Mouse (Mus musculus) embryo, embryonic 11.5 days (tissue): ENCODE data around the gene Map6.
A peak's percentile ranks its signal among the peaks of the same experiment; 100 is the strongest.
"Not testable (repeated sequence)": the region's sequence is repeated elsewhere in the genome, so short reads cannot be mapped to it uniquely, and the experiment has no call there.

Source experiments
- DNase-seq: peaks from one replicate; pipeline ENCODE4 v3.0.0-alpha.2; 2012; ENCODE audit warnings: low read depth, low spot score

The Map6 gene

GRCm38 (mm10) chr7:99352526-99353400 is 85.5 kb downstream of the Map6 start, which contains the start of gene Serpinh1:
Gene Serpinh1 (minus strand): TSS chr7:99353239.
- peak; percentile 81 for DNase-seq

- peak; percentile 77 for DNase-seq
These were observed 88.5 kb downstream of the Map6 start for GRCm38 (mm10) chr7:99355731-99356131.

GRCm38 (mm10) chr7:99356244-99356930 is 89.1 kb downstream of the Map6 start:
- DNase-seq: no peak

DNA sequence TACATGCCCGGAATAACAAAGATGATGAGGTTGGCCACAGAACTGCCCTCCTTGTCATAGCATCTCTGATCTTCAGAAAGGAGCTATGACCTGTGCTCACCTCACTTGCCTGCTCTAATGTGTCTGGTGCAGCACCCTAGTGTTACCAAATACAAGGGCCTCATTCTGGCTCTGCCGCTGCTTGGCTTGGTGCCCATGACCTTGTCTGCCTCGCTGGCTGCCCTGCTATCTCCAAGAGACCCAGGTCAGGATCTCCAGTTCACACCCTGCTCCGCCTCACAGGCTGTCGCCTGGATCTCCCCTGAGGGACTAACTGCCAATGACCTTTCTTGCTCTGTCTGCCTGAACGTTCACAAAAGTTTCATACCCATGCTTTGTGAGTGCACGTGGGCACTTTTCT is 90.0 kb downstream of the Map6 start:
- DNase-seq: no peak

DNA sequence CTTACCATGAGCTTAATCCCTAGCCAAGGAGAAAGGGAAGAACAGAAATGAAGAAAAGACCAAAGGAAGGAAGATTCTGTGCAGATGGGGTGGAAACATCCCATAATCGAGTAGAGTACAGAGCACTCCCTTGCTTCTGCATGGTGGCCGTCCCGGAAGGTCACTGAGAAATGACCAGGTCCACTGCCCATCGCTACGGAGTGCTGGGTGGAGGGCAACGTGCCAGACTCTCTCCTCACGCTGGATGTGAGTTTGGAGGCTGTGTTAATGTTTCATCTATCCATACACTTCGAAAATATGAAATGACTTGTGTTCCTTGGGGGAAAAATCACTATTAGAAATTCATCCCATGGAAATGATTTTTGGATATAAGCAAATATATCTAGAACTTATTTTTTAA is 91.1 kb downstream of the Map6 start:
- no peak for DNase-seq

- DNase-seq: peak; percentile 87
These were observed 93.0 kb downstream of the Map6 start for GRCm38 (mm10) chr7:99360021-99360802.

DNA sequence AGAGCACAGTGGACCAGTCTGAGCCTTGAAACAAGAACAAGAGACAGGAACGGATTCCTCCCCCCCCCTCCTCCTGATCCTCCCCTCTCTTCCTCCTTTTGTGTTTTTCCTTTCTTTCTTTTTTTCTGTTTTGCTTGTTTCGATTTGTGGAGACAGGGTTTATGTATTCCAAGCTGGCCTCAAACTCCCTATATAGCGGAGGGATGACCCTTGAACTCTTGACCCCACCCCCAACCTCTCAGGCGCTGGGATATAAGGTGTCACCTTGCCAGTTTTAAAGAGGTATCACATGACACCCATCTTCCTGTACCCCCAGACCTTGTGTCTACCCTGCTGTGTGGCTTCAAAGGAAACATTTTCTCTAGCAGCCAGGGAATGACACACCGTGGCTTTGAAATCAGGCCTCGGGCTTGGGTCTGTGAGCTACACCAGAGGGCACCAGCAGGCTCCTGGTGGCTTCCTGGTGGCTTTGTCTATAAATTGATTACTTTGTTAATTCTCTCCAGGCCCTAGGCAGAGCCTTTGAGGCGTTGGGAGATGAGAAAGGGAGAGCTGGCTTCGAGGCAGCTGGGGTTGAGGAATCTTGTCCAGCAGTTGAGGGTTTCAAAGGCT is 93.7 kb downstream of the Map6 start:
- DNase-seq: no peak

DNA sequence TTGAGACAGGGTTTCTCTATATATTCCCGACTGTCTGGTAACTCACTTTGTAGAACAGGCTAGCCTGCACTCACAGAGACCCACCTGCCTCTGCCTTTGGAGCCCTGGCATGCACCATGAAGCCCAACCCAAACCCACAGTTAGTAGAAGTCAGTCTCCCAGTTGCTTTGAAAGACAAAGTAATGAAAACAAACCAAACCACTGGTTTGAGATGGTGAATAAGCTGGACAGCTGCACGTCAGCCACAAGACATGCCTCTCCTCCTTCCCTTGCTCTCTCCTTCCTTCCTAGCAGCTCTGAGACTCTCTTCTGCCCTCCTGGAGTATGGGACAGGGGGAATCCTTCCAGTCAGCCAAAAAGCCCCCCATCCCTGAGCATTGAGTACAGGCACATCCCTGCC is 94.9 kb downstream of the Map6 start:
- DNase-seq: no peak

- DNase-seq: no peak
These were observed 97.8 kb downstream of the Map6 start for GRCm38 (mm10) chr7:99365069-99365468.

DNA sequence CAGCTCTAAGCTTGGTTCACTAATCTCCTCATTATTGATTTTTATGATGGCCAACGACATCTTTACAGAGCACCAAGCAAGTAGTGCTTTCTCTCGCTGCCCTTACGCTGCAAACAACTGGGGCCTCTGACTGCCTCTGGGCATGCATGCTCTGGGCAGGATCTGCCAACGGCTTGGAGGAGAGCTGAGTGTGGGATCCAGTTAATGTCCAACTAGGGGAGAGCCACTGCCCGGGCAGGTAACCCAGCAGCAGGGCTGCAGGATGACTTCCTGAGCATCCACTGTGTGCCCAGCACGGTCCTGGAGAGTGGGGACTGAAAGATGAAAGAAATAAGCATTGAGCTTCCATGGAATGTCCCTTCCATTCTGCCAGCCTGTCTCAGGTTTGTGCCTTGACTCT is 99.5 kb downstream of the Map6 start:
- no peak for DNase-seq

- not testable (repeated sequence) for DNase-seq
These were observed 107.1 kb downstream of the Map6 start for GRCm38 (mm10) chr7:99374325-99374724.

DNA sequence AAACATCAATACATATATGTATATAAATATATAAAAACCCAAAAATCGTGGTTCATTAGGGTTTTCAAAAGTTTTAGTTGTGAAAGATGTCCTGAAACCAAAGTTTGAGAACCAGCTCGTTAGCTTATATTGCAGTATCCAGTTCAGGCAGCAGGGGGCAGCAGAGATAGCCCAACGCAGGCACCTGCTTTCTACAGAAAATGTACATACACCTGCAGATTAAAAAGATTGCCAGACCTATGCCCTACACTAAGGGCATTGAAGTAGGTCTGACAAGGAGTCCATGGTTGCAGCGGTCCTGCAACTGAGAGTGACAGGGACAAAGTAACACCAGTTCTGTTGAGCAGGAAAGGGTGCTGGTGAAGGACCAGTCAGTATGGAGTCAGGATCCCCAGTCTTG is 108.2 kb downstream of the Map6 start:
- no peak for DNase-seq

GRCm38 (mm10) chr7:99378870-99379269 is 111.6 kb downstream of the Map6 start:
- no peak for DNase-seq

DNA sequence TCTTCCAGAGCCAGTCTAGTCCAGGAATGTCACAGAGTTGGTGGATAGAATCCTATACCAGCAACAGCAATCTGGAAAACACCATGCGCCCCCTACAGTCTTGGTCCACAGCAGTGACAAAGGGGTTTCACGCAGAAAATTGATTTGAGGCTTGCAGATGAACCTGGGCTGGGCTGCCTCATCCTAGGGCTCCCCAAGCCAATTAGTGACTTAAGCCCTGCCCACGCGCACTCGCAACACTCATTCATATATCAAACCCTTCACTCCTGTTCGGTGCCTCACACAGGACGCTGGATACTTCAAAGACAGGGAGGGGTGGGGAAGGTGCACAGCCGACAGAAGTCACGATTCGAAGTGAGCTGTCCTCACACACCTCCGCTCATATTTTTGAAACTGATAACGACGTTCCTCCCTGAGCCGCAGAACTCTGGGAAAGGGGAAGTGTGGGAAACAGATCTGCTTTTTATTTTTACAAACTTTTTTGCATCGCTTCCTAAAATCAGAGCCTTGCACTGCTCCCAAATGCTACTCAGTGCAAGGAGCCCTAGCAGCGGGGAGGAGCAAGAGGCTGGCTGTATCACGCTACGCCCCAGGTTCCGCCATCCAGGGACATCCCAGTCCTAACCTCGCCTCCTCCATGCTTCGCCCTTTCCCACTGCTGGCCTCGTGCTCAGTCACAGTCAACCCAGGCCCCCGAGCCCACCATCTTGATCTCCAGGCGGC is 113.4 kb downstream of the Map6 start:
- DNase-seq: peak; percentile 64

GRCm38 (mm10) chr7:99381214-99382087 is 114.2 kb downstream of the Map6 start, which contains the start of gene Gdpd5:
Gene Gdpd5 (plus strand): TSS chr7:99381414.
- peak; percentile 96 for DNase-seq

GRCm38 (mm10) chr7:99382088-99383000 is 115.1 kb downstream of the Map6 start:
- no peak for DNase-seq

- no peak for DNase-seq
These were observed 116.0 kb downstream of the Map6 start for GRCm38 (mm10) chr7:99383246-99383645.

- DNase-seq: no peak
These were observed 116.9 kb downstream of the Map6 start for GRCm38 (mm10) chr7:99384101-99384611.

DNA sequence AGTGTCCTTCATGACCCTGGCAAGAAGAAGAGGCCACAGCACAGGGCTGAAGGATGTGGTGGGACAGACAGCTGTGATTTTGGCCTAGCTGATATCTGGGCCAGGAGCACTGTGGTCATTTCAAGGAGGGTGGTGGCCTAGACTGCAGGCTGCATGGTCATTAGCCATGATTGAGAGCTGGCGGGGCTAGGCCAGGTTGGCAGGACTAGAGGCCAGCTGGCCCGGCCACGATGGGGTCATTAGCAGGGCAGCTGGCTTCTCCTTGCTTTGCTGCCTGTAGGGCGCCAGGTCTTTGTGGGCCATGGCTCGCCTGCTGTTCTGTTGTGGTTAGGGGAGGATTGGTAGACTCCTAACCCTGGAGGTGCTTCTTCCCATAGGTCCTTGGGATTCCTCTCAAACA is 118.8 kb downstream of the Map6 start:
- no peak for DNase-seq
